Mouse (Mus musculus): ENCODE results near the gene Fbxo34. TPM values are rescaled to one million over a fixed set of nuclear protein-coding genes. Genes with fewer than 3 reads are reported as not detected.

The Fbxo34 gene
- total and polyA plus RNA-seq, 3 experiments, result 14.8 to 29.5 TPM; not detected in 1

DNA sequence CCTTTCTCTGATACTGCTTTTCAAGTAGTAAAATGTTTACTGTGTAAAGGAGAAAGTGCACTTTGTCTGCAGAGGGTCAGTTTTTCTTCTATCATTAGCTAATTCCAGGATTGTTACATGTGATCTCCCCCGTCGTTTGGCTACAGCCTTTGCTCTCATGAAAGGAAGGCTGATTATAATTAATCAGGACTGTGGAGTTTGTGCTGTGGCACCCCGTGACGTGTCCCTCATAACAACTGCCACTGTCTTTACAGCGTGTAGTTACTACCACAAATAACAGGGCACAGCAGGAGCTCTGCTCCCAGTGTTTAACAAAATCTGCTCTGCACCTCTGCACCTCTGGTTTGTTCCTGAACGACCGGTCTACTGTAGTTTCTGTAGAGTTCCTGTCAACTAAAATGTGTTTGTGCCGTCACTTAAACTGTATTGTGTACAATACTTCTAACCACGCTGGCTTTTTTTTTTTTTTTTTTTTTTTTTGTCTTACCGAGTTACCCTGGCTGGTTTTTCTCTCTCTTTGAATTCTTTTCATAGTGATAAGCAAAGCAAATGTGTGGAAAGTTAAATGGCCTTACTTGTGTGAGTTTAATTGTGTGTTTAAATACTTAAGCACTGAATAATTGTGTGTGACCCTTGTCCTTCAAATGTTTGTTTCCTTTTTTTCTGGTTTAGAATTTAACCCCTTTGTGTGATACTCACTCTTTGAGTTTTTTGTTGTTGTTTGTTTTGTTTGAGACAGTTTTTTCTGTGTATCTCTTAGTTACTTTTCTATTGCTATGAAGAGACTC, 39.3 kb downstream of the Fbxo34 start:
- no peak overlapping the region for H3K27ac ChIP-seq (ENCODE audit: control insufficient read depth, low read depth, low read length)

DNA sequence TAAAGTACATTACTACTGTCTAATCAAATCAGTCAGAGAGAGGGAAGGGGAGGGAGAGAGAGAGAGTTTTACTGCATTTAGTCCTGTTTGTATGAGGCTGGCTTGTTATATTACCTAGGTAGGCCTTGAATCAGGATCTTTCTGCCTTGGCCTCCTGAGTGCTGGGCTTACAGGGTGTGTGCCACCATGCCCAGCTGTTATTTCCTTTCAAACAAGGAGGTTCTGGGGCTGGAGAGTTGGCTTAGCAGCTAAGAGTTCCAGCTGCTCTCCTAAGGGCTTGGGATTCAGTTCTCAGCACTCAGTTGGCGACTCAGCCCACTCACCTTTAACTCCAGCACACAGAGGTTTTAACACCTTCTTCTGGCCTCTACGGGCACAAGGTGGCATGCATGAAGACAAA, 40.5 kb downstream of the Fbxo34 start:
- TF ChIP-seq ZKSCAN1 (IDR thresholded peaks at IDR 0.05; ENCODE audit: low read depth, low read length) (no peak), MAX (IDR thresholded peaks at IDR 0.05; ENCODE audit: low read length) (no peak), HCFC1 (IDR thresholded peaks at IDR 0.05; ENCODE audit: low read depth, low read length) (no peak), SMC3 (IDR thresholded peaks at IDR 0.05; ENCODE audit: low read depth, low read length) (no peak), ZC3H11A (IDR thresholded peaks at IDR 0.05; ENCODE audit: low read depth, low read length) (no peak), EP300 (IDR thresholded peaks at IDR 0.05; ENCODE audit: low read depth in 1 of 2, low read length in 2 of 2) (no peak), CHD1 (IDR thresholded peaks at IDR 0.05; ENCODE audit: low read depth, low read length) (no peak), TCF12 (IDR thresholded peaks at IDR 0.05; ENCODE audit: low read depth, low read length) (no peak), UBTF (IDR thresholded peaks at IDR 0.05; ENCODE audit: borderline replicate concordance, insufficient read depth, low read depth, low read length) (no peak), MAZ (IDR thresholded peaks at IDR 0.05; ENCODE audit: low read depth, low read length) (no peak), CHD2 (IDR thresholded peaks at IDR 0.05; ENCODE audit: low read length) (no peak), ELF1 (IDR thresholded peaks at IDR 0.05; ENCODE audit: low read depth, low read length) (no peak), TAL1 (IDR thresholded peaks at IDR 0.05; ENCODE audit: low read length) (no peak), MXI1 (IDR thresholded peaks at IDR 0.05; ENCODE audit: low read depth, low read length) (no peak), TBP (IDR thresholded peaks at IDR 0.05; ENCODE audit: low read depth, low read length) (no peak)
- Histone ChIP-seq H3K36me3 (ENCODE audit: control insufficient read depth in 1 of 2, insufficient read depth in 2 of 2, low read length in 2 of 2) (peaks cover 0 to 2% of the 10 kb centered on the region in 2 experiments; a peak in 2 of 4 replicates), H3K79me2 (ENCODE audit: control insufficient read depth, insufficient read depth, low read length, poor library complexity) (peaks cover 8% of the 10 kb centered on the region), H3K4me3 (ENCODE audit: control insufficient read depth in 1 of 2, insufficient read depth in 1 of 2, low read depth in 2 of 2, low read length in 2 of 2) (no peak overlapping the region), H3K9ac (ENCODE audit: control insufficient read depth, low read depth, low read length, poor library complexity, severe bottlenecking) (no peak overlapping the region), H3K27ac (ENCODE audit: control insufficient read depth, low read depth, low read length) (no peak overlapping the region), H3K9me3 (replicated peaks; ENCODE audit: insufficient read depth, low read length) (no peaks in the 10 kb centered on the region), H3K4me1 (ENCODE audit: control insufficient read depth in 1 of 2, insufficient read depth in 2 of 2, low read length in 2 of 2) (peaks cover 0 to 5% of the 10 kb centered on the region in 2 experiments; a peak in 2 of 4 replicates), H3K27me3 (ENCODE audit: control insufficient read depth in 1 of 2, insufficient read depth in 2 of 2, low read length in 2 of 2) (no peaks in the 10 kb centered on the region)
- no peak for DNase-seq (ENCODE audit: low read depth, low spot score)

More for the DNA sequence above, 39.3 kb downstream of the Fbxo34 start:
- no peak overlapping the region for H3K4me3 ChIP-seq (ENCODE audit: control insufficient read depth in 1 of 2, insufficient read depth in 1 of 2, low read depth in 2 of 2, low read length in 2 of 2)
- peaks cover 10% of the 10 kb centered on the region for H3K79me2 ChIP-seq (ENCODE audit: control insufficient read depth, insufficient read depth, low read length, poor library complexity)
- H3K9me3 ChIP-seq (replicated peaks; ENCODE audit: insufficient read depth, low read length), result no peaks in the 10 kb centered on the region
- no peaks in the 10 kb centered on the region for H3K27me3 ChIP-seq (ENCODE audit: control insufficient read depth in 1 of 2, insufficient read depth in 2 of 2, low read length in 2 of 2)
- no peak overlapping the region for H3K9ac ChIP-seq (ENCODE audit: control insufficient read depth, low read depth, low read length, poor library complexity, severe bottlenecking)
- DNase-seq (ENCODE audit: low read depth, low spot score), result no peak
- TF ChIP-seq ELF1 (IDR thresholded peaks at IDR 0.05; ENCODE audit: low read depth, low read length) (no peak), NRF1 (IDR thresholded peaks at IDR 0.05; ENCODE audit: insufficient read depth, low read depth, low read length, poor library complexity, severe bottlenecking) (no peak), GATA1 (IDR thresholded peaks at IDR 0.05; ENCODE audit: low read depth, low read length) (no peak), HCFC1 (IDR thresholded peaks at IDR 0.05; ENCODE audit: low read depth, low read length) (no peak), ZNF384 (IDR thresholded peaks at IDR 0.05; ENCODE audit: low read depth, low read length) (no peak), E2F4 (IDR thresholded peaks at IDR 0.05; ENCODE audit: borderline replicate concordance, low read depth, low read length) (no peak), TCF12 (IDR thresholded peaks at IDR 0.05; ENCODE audit: low read depth, low read length) (no peak), RAD21 (IDR thresholded peaks at IDR 0.05; ENCODE audit: low read depth, low read length) (no peak), JUND (IDR thresholded peaks at IDR 0.05; ENCODE audit: low read depth, low read length) (no peak), EP300 (IDR thresholded peaks at IDR 0.05; ENCODE audit: low read depth in 1 of 2, low read length in 2 of 2) (no peak), BHLHE40 (IDR thresholded peaks at IDR 0.05; ENCODE audit: borderline replicate concordance, low read depth, low read length) (no peak), ZMIZ1 (IDR thresholded peaks at IDR 0.05; ENCODE audit: low read depth, low read length) (no peak), TBP (IDR thresholded peaks at IDR 0.05; ENCODE audit: low read depth, low read length) (no peak), ZC3H11A (IDR thresholded peaks at IDR 0.05; ENCODE audit: low read depth, low read length) (no peak), ETS1 (IDR thresholded peaks at IDR 0.05; ENCODE audit: low read depth, low read length) (no peak), MXI1 (IDR thresholded peaks at IDR 0.05; ENCODE audit: low read depth, low read length) (no peak)
- peaks cover 0 to 2% of the 10 kb centered on the region in 2 experiments; a peak in 2 of 4 replicates for H3K36me3 ChIP-seq (ENCODE audit: control insufficient read depth in 1 of 2, insufficient read depth in 2 of 2, low read length in 2 of 2)
- peaks cover 0 to 5% of the 10 kb centered on the region in 2 experiments; a peak in 2 of 4 replicates for H3K4me1 ChIP-seq (ENCODE audit: control insufficient read depth in 1 of 2, insufficient read depth in 2 of 2, low read length in 2 of 2)

Data from MEL (cell line).